Mouse (Mus musculus) myocyte (in vitro differentiated cells): ENCODE measurements around the gene Sox1. TPM values are rescaled to one million over a fixed set of nuclear protein-coding genes. Genes with fewer than 3 reads are reported as not detected.

Source experiments
- H3K27me3 ChIP-seq: one replicate; pipeline ENCODE4 v1.6.1; 2011; ENCODE audit not compliant: control insufficient read depth, insufficient read depth, insufficient read length
- H3K36me3 ChIP-seq: one replicate; pipeline ENCODE4 v1.6.1; 2011; ENCODE audit not compliant: control insufficient read depth, insufficient read depth
- H3K4me2 ChIP-seq: one replicate; pipeline ENCODE4 v1.6.1; 2011; ENCODE audit warnings: low read depth, control low read depth
- H3K4me3 ChIP-seq: one replicate; pipeline ENCODE4 v1.5.1; 2011; ENCODE audit warnings: mild to moderate bottlenecking, control low read depth, moderate library complexity
- H3K79me2 ChIP-seq: one replicate; pipeline ENCODE4 v1.6.1; 2011; ENCODE audit not compliant: control insufficient read depth, insufficient read depth
- H3ac ChIP-seq: one replicate; pipeline ENCODE4 v1.6.1; 2011; ENCODE audit not compliant: control insufficient read depth, insufficient read length
- CEBPB ChIP-seq: IDR thresholded peaks from 2 replicates; pipeline ENCODE4 v1.6.1; 2011; ENCODE audit warnings: mild to moderate bottlenecking, moderate library complexity; ENCODE audit not compliant: poor library complexity, insufficient read depth, severe bottlenecking
- E2F4 ChIP-seq: IDR thresholded peaks from one replicate; pipeline ENCODE4 v1.6.1; 2011; ENCODE audit warnings: mild to moderate bottlenecking, control low read depth, moderate library complexity; ENCODE audit not compliant: insufficient read depth
- MAX ChIP-seq: IDR thresholded peaks from one replicate; pipeline ENCODE4 v1.6.1; 2011; ENCODE audit warnings: low read depth, mild to moderate bottlenecking, control low read depth
- MYOD1 ChIP-seq, 3 experiments: IDR thresholded peaks; one replicate each; pipeline ENCODE4 v1.6.1; 2011; ENCODE audit warnings: control low read depth in 2 of 3, low read depth in 2 of 3, mild to moderate bottlenecking in 2 of 3, moderate library complexity in 1 of 3; ENCODE audit not compliant: insufficient read length in 2 of 3, control insufficient read depth in 1 of 3
- MYOG ChIP-seq, 3 experiments: IDR thresholded peaks; one replicate each; pipeline ENCODE4 v1.6.1; 2011; ENCODE audit warnings: control low read depth in 2 of 3, low read depth in 2 of 3, mild to moderate bottlenecking in 2 of 3; ENCODE audit not compliant: insufficient read length in 2 of 3, control insufficient read depth in 1 of 3, insufficient read depth in 1 of 3
- POLR2A ChIP-seq: IDR thresholded peaks from one replicate; pipeline ENCODE4 v1.6.1; 2011; ENCODE audit warnings: low read depth, mild to moderate bottlenecking, control low read depth, moderate library complexity; ENCODE audit not compliant: insufficient read length
- POLR2AphosphoS2 ChIP-seq: IDR thresholded peaks from one replicate; pipeline ENCODE4 v1.6.1; 2011; ENCODE audit warnings: low read depth, control low read depth; ENCODE audit not compliant: insufficient read length
- REST ChIP-seq: IDR thresholded peaks from one replicate; pipeline ENCODE4 v1.6.1; 2011; ENCODE audit warnings: mild to moderate bottlenecking, control low read depth, moderate library complexity; ENCODE audit not compliant: insufficient read depth, insufficient read length
- SRF ChIP-seq: IDR thresholded peaks from one replicate; pipeline ENCODE4 v1.6.1; 2011; ENCODE audit warnings: low read depth; ENCODE audit not compliant: control insufficient read depth, insufficient read length
- TCF12 ChIP-seq: IDR thresholded peaks from one replicate; pipeline ENCODE4 v1.6.1; 2011; ENCODE audit warnings: mild to moderate bottlenecking, control low read depth; ENCODE audit not compliant: poor library complexity, insufficient read depth, severe bottlenecking
- TCF3 ChIP-seq: IDR thresholded peaks from one replicate; pipeline ENCODE4 v1.6.1; 2011; ENCODE audit warnings: low read depth, control low read depth; ENCODE audit not compliant: insufficient read length
- USF1 ChIP-seq: IDR thresholded peaks from one replicate; pipeline ENCODE4 v1.6.1; 2011; ENCODE audit warnings: low read depth, mild to moderate bottlenecking, control low read depth, moderate library complexity
- polyA plus RNA-seq: library from polyadenylated mRNA; unstranded; fragments of >200 nt; fragmentation: generic; extraction: Trizol; gene quantifications from one replicate; pipeline ENCODE4 v1.2.1, GENCODE M21; 2012; ENCODE audit warnings: missing spikeins

The Sox1 gene
- polyA plus RNA-seq, 1 experiment, result not detected

DNA sequence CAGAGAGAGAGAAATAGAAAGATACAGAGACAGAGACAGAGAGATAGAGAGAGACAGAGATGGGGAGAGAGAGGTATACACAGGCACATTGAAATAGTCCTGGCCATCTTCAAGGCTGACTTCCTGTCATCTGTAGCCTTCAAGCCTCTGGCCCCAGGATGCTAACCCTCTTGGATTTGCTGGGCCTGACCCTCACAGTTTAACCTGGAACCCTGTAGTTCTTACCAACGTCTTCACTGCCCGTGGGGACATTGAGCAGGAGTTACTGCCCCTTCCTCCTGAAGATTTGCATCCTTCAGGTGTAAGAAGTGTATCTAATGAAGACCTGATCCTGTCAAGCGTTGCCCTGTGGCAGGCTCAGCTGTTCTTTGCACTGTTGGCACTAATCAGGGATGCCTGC, 14.0 kb upstream of the Sox1 start:
- H3K27me3 ChIP-seq, result peaks cover 41% of the 10 kb centered on the region
- H3K36me3 ChIP-seq, result no peaks in the 10 kb centered on the region
- no peaks in the 10 kb centered on the region for H3K79me2 ChIP-seq
- TF ChIP-seq MYOG (IDR thresholded peaks at IDR 0.05; ENCODE audit: control insufficient read depth in 1 of 3, insufficient read depth in 1 of 3, insufficient read length in 2 of 3, low read depth in 2 of 3) (no peak), MAX (no peak), TCF12 (no peak), TCF3 (no peak), POLR2AphosphoS2 (no peak), CEBPB (no peak), REST (no peak), E2F4 (no peak), POLR2A (no peak), SRF (no peak), USF1 (no peak), MYOD1 (IDR thresholded peaks at IDR 0.05; ENCODE audit: control insufficient read depth in 1 of 3, insufficient read length in 2 of 3, low read depth in 2 of 3) (no peak)
- no peak overlapping the region for H3ac ChIP-seq
- H3K4me3 ChIP-seq, result no peak overlapping the region
- no peak overlapping the region for H3K4me2 ChIP-seq

GRCm38 (mm10) chr8:12382707-12383561, 12.2 kb upstream of the Sox1 start:
- no peak overlapping the region for H3ac ChIP-seq
- H3K79me2 ChIP-seq, result no peaks in the 10 kb centered on the region
- no peak overlapping the region for H3K4me2 ChIP-seq
- no peaks in the 10 kb centered on the region for H3K36me3 ChIP-seq
- H3K27me3 ChIP-seq, result peaks cover 54% of the 10 kb centered on the region
- no peak overlapping the region for H3K4me3 ChIP-seq
- TF ChIP-seq POLR2A (no peak), REST (no peak), MYOG (IDR thresholded peaks at IDR 0.05; ENCODE audit: control insufficient read depth in 1 of 3, insufficient read depth in 1 of 3, insufficient read length in 2 of 3, low read depth in 2 of 3) (no peak), TCF12 (no peak)

DNA sequence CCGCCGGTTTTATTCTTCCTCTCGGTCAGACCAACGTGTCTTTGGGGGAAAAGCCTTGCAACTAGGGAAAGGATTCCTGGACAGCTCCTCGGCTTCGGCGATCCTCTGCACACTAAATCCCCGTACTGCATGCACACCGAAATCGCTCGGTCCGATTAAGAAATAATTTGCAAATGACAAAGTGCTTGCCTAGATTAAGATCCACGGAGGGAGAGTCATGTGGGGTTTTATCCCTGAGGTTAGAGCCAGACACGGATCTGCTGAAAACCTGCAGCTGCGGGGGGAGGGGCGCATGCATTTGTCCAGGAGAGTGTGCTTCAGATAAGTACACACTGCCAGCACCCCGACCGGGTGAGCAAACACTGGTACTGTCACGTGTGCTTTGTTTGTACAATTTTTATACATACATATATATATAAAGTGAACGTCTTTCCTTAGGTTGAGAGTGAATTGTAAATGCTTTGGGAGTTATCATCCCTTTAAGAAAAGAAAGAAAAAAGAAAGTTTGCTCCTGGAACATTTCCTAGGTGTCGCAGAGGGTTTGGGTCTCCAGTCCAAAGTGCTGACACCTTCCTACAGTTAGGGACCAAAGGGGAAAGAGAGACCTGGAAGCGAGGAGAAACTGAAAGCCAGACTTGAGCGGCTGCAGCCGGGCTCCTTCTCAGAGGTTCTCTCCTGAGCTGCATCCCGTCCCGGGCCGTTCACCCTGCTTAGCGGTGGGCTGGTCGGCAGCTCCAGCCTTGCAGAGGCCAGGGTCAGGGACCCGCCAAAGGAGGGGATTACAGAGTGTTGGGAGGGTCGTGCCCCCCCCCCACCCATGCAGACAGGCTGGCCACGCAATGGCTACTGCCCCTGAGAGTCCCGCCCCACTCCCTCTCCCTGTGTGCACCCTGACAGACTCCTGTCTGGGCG, 10.9 kb upstream of the Sox1 start:
- peaks cover 60% of the 10 kb centered on the region for H3K27me3 ChIP-seq
- no peaks in the 10 kb centered on the region for H3K79me2 ChIP-seq
- H3K4me2 ChIP-seq, result peak overlapping the region; percentile 6
- no peak overlapping the region for H3ac ChIP-seq
- no peak overlapping the region for H3K4me3 ChIP-seq
- H3K36me3 ChIP-seq, result no peaks in the 10 kb centered on the region
- TF ChIP-seq SRF (no peak), POLR2A (no peak), TCF3 (no peak), MAX (no peak), TCF12 (no peak), POLR2AphosphoS2 (no peak), REST (no peak), USF1 (no peak), MYOD1 (IDR thresholded peaks at IDR 0.05; ENCODE audit: control insufficient read depth in 1 of 3, insufficient read length in 2 of 3, low read depth in 2 of 3) (no peak), MYOG (IDR thresholded peaks at IDR 0.05; ENCODE audit: control insufficient read depth in 1 of 3, insufficient read depth in 1 of 3, insufficient read length in 2 of 3, low read depth in 2 of 3) (no peak), CEBPB (no peak), E2F4 (no peak)

- no peaks in the 10 kb centered on the region for H3K36me3 ChIP-seq
- no peak overlapping the region for H3K4me3 ChIP-seq
- no peaks in the 10 kb centered on the region for H3K79me2 ChIP-seq
- H3ac ChIP-seq, result no peak overlapping the region
- H3K27me3 ChIP-seq, result peaks cover 66% of the 10 kb centered on the region
- no peak overlapping the region for H3K4me2 ChIP-seq
- TF ChIP-seq USF1 (no peak), E2F4 (no peak)
Observed at GRCm38 (mm10) chr8:12384996-12385685, 10.0 kb upstream of the Sox1 start.
